Mouse (Mus musculus) liver, adult 2 months (tissue): ENCODE results near the gene Pde7b. TPM values are rescaled to one million over a fixed set of nuclear protein-coding genes. Genes with fewer than 3 reads are reported as not detected.

ENCODE experiments used
- DNase-seq: peaks from one replicate; pipeline ENCODE4 v3.0.0-alpha.2; 2011; ENCODE audit warnings: low read depth, low spot score; ENCODE audit errors: extremely low read depth
- H3K27ac ChIP-seq: fragments of 200-500 bp; replicated peaks from 2 replicates; pipeline ENCODE4 v1.5.1; 2012; ENCODE audit warnings: low read depth, mild to moderate bottlenecking, control low read depth, inconsistent platforms, low read length; ENCODE audit not compliant: insufficient read depth
- H3K27me3 ChIP-seq: fragments of 200-500 bp; 2 replicates; pipeline ENCODE4 v1.6.1; 2012; ENCODE audit warnings: mild to moderate bottlenecking, moderate library complexity, low read length, inconsistent platforms; ENCODE audit not compliant: control insufficient read depth, insufficient read depth
- H3K36me3 ChIP-seq: fragments of 200-500 bp; 2 replicates; pipeline ENCODE4 v1.6.1; 2012; ENCODE audit warnings: low read length, inconsistent platforms; ENCODE audit not compliant: control insufficient read depth, insufficient read depth
- H3K4me1 ChIP-seq: fragments of 200-500 bp; 2 replicates; pipeline ENCODE4 v1.6.1; 2011; ENCODE audit warnings: low read length; ENCODE audit not compliant: control insufficient read depth, insufficient read depth
- H3K4me3 ChIP-seq: fragments of 200-500 bp; 2 replicates; pipeline ENCODE4 v1.5.1; 2011; ENCODE audit warnings: low read depth, mild to moderate bottlenecking, control low read depth, low read length, moderate library complexity; ENCODE audit not compliant: insufficient read depth
- H3K79me2 ChIP-seq: fragments of 200-500 bp; 2 replicates; pipeline ENCODE4 v1.6.1; 2012; ENCODE audit warnings: inconsistent platforms, mild to moderate bottlenecking, low read length, moderate library complexity; ENCODE audit not compliant: control insufficient read depth, insufficient read depth
- H3K9ac ChIP-seq: fragments of 200-500 bp; 2 replicates; pipeline ENCODE4 v1.6.1; 2012; ENCODE audit warnings: low read depth, mild to moderate bottlenecking, control low read depth, inconsistent platforms, low read length
- CTCF ChIP-seq: fragments of 200-500 bp; IDR thresholded peaks from 2 replicates; pipeline ENCODE4 v1.5.1; 2011; ENCODE audit warnings: low read depth, low read length, control low read depth
- POLR2A ChIP-seq: fragments of 200-500 bp; IDR thresholded peaks from 2 replicates; pipeline ENCODE4 v1.6.1; 2011; ENCODE audit warnings: low read length, control low read depth; ENCODE audit not compliant: insufficient read depth; ENCODE audit errors: extremely low read depth
- WGBS: fragments of 180-500 bp; shearing (Covaris S2); methylation state at CpG from one replicate; pipeline ENCODE4 v1.1.7; 2018; 5-methylcytosine and 5-hydroxymethylcytosine counted together
- polyA plus RNA-seq: library from polyadenylated mRNA; depleted of rRNA; stranded (reverse); fragments of >200 nt; gene quantifications from 2 replicates; pipeline ENCODE4 v1.2.3, GENCODE M21; 2012
- total RNA-seq: library from RNA; depleted of rRNA; stranded (reverse); fragments of >200 nt; gene quantifications from 2 replicates; pipeline ENCODE4 v1.2.3, GENCODE M21; 2014

Pde7b gene
- total and polyA plus RNA-seq, 2 experiments = 3.1 to 7.9 TPM

DNA sequence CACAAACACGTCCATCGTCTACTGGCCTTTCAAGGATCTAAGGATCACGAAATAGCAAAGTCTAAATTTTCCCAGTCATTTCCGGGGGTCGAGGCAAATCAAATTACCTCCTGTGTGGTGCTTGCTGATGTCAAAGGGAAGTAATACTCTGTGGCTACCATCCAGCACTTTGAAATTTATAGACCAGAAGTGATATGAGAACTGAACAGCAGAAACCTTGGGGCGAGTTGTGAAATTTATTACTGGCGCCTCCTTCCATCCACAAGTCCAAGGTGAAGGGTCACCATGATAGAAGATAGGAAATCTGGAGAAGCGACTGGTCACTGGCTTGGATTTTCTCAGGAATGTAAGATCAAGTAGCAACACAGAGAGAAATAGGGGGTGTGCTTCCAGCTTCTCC, 246.4 kb downstream of the Pde7b start:
- peak; percentile 47 for DNase-seq
- Histone ChIP-seq H3K9ac (no peak overlapping the region), H3K27me3 (no peaks in the 10 kb centered on the region), H3K27ac (0 out of 2 replicates have a peak overlapping the region, but pooled peaks have one; percentile 30), H3K4me1 (peaks cover 17% of the 10 kb centered on the region), H3K79me2 (no peaks in the 10 kb centered on the region), H3K36me3 (no peaks in the 10 kb centered on the region), H3K4me3 (no peak overlapping the region)
- WGBS = 64% methylated on average over 8 of the region's 8 CpGs
- TF ChIP-seq POLR2A = no peak
- TF ChIP-seq CTCF = no peak

DNA sequence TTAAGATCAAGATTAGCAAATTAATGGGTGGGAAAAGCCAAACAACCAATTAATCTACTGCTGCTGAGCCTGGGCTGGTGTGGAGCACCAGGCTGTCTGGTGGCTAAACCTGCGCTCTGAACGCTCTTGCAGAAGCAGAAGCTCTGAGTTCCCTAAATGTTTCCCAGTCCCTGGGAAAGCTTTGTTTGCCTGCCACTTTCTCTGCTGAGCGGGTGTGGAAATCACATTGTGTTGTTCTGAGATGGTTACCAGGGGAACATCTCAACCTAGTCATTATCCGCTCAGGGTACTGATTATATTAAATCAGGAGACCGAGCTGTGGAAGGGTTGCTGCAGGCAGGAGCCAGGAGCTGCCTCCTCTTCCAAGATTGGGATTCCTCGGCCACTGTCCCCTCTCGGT, 250.0 kb downstream of the Pde7b start:
- H3K36me3 ChIP-seq = no peaks in the 10 kb centered on the region
- TF ChIP-seq CTCF = no peak
- no peak for TF ChIP-seq POLR2A

DNA sequence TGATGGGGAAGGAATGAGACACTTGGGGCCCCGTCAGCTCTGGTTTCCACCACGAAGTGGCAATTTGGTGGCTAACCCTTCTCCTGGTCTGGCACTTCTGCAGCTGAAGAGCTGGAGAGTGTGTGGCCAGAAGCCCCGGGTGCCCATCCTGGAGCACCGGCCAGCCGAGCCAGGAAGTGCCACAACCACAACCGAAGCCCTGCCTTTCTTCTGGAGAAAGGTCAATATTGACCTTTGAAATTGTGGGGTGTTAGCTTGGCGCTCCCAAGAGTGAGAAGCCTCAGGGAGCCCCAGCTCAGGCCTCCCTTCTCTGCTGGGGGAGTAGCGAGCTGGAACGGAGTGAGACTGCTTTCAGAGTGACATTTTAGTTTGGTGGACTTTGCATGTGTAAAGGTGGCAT, 250.8 kb downstream of the Pde7b start:
- WGBS = 42% methylated on average over 9 of the region's 9 CpGs
- H3K36me3 ChIP-seq = no peaks in the 10 kb centered on the region
- no peak overlapping the region for H3K9ac ChIP-seq
- DNase-seq = no peak
- H3K4me3 ChIP-seq = no peak overlapping the region
- H3K27ac ChIP-seq = peak overlapping the region; percentile 10; the same call in 1 of the 2 replicates
- H3K79me2 ChIP-seq = no peaks in the 10 kb centered on the region
- H3K4me1 ChIP-seq = peaks cover 21% of the 10 kb centered on the region
- no peak for TF ChIP-seq CTCF
- no peak for TF ChIP-seq POLR2A
- H3K27me3 ChIP-seq = no peaks in the 10 kb centered on the region

More for the DNA sequence above, 250.0 kb downstream of the Pde7b start:
- no peak for DNase-seq
- Histone ChIP-seq H3K27me3 (no peaks in the 10 kb centered on the region), H3K4me1 (peaks cover 21% of the 10 kb centered on the region), H3K79me2 (no peaks in the 10 kb centered on the region), H3K27ac (no peak overlapping the region), H3K4me3 (no peak overlapping the region), H3K9ac (no peak overlapping the region)
- 94% methylated on average over 7 of the region's 7 CpGs for WGBS

DNA sequence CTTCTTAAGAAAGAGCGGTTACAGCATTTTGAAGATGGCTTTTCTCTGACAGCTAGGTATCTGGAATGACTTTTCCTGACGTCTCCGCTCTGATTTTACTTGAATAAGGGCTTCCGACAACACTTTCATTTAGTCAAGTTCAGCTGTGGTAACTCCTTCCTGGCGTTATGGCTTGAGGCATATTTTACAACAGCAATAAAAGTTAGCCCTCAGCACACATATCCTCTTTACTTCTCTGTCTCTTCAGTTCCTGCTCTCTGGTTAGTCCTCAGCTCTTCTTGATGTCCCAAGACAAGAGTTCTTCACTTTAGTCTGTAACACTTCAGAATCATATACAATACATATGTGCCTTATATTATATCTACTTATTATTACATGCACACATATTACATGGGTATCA, 251.4 kb downstream of the Pde7b start:
- H3K27ac ChIP-seq = peak overlapping the region; percentile 47
- no peak for TF ChIP-seq CTCF
- no peak for TF ChIP-seq POLR2A
- WGBS = 96% methylated on average over 5 of the region's 5 CpGs
- peaks cover 18% of the 10 kb centered on the region for H3K4me1 ChIP-seq
- no peak overlapping the region for H3K9ac ChIP-seq
- H3K36me3 ChIP-seq = no peaks in the 10 kb centered on the region
- DNase-seq = no peak
- H3K4me3 ChIP-seq = no peak overlapping the region
- H3K27me3 ChIP-seq = no peaks in the 10 kb centered on the region
- no peaks in the 10 kb centered on the region for H3K79me2 ChIP-seq

DNA sequence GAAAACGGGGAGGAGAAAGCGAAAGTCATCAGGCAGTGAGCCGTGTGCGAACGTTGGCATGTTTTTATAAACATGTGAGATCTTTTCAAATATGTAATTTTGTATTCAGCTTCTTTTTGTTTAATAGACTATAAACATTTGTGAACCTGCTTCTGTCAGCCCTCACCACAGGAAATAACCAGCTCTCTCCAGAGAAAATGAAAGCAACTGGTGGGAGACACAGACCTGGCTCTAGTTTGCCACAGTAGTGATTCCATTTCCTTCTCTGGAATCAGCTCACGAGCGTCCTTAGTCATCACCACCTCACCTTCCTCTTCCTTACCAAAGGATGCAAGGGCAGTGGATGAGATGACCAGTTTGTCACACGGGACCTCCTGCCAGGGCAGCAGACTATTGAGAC, 252.9 kb downstream of the Pde7b start:
- 42% methylated on average over 8 of the region's 8 CpGs for WGBS
- peak; percentile 59 for DNase-seq
- peak overlapping the region; percentile 83 for H3K27ac ChIP-seq
- H3K27me3 ChIP-seq = no peaks in the 10 kb centered on the region
- peak overlapping the region; percentile 78 for H3K9ac ChIP-seq
- peaks cover 14% of the 10 kb centered on the region for H3K4me1 ChIP-seq
- H3K36me3 ChIP-seq = no peaks in the 10 kb centered on the region
- no peak for TF ChIP-seq POLR2A
- TF ChIP-seq CTCF = no peak
- no peaks in the 10 kb centered on the region for H3K79me2 ChIP-seq
- H3K4me3 ChIP-seq = peak overlapping the region; percentile 55

DNA sequence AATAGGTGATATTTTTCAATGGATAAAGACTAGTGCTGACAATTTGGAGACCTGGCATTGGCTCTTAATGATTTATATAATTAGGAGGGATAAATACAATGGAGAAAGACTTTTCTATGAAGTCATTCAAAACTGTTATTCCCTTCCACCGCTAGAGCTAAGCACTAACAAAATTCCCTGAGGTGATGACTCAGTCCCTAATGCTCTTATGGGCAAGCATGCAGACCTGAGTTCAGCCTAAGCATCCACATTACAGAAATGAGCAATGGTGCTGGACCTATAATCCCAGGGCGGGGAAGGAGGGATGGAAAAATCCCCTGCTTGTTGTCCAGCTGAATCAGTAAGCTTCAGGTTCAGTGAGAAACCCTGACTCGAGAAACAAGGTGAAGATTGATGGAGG, 260.2 kb downstream of the Pde7b start:
- Histone ChIP-seq H3K36me3 (no peaks in the 10 kb centered on the region), H3K4me1 (no peaks in the 10 kb centered on the region), H3K27me3 (no peaks in the 10 kb centered on the region), H3K9ac (no peak overlapping the region), H3K79me2 (no peaks in the 10 kb centered on the region; the same call in 1 of the 2 replicates), H3K27ac (no peak overlapping the region), H3K4me3 (no peak overlapping the region)
- WGBS = 90% methylated on average over 3 of the region's 3 CpGs
- no peak for DNase-seq
- TF ChIP-seq CTCF (no peak), POLR2A (no peak)
